Mouse (Mus musculus) small intestine, adult 2 months (tissue): ENCODE data around the gene Pabpn1l.

Experiments
- CTCF ChIP-seq: fragments of 200-500 bp; IDR thresholded peaks from 2 replicates; pipeline ENCODE4 v1.5.1; 2012; ENCODE audit warnings: low read depth, mild to moderate bottlenecking, control low read depth, inconsistent platforms, low read length, moderate library complexity, mixed read lengths; ENCODE audit not compliant: insufficient replicate concordance, insufficient read length; ENCODE audit errors: extremely low read depth
- POLR2A ChIP-seq: fragments of 200-500 bp; IDR thresholded peaks from 2 replicates; pipeline ENCODE4 v1.6.1; 2012; ENCODE audit warnings: low read depth, mild to moderate bottlenecking, control low read depth, inconsistent platforms, low read length, moderate library complexity

GRCm38 (mm10) chr8:122663106-122663505 lies 40.6 kb upstream of the Pabpn1l start:
- TF ChIP-seq CTCF (no peak), POLR2A (no peak)
